Mouse (Mus musculus) activated CD4-positive, CD25-positive, alpha-beta regulatory T cell, adult 4 months (primary cell): ENCODE data around the gene Mgst2. TPM values are rescaled to one million over a fixed set of nuclear protein-coding genes. Genes with fewer than 3 reads are reported as not detected.

Experiments
- ATAC-seq: one replicate; pipeline ENCODE4 v1.8.0; 2017
- polyA plus RNA-seq, 2 experiments: library from polyadenylated mRNA; unstranded; fragments of 100-300 nt; shearing (Covaris generic); gene quantifications; one replicate each; pipeline ENCODE4 v1.2.1; 2017

Gene Mgst2
- 100 to 1,000 TPM in 1 of 2 experiments, 10 to 100 TPM in 1; 82.2 to 161 TPM for polyA plus RNA-seq

DNA sequence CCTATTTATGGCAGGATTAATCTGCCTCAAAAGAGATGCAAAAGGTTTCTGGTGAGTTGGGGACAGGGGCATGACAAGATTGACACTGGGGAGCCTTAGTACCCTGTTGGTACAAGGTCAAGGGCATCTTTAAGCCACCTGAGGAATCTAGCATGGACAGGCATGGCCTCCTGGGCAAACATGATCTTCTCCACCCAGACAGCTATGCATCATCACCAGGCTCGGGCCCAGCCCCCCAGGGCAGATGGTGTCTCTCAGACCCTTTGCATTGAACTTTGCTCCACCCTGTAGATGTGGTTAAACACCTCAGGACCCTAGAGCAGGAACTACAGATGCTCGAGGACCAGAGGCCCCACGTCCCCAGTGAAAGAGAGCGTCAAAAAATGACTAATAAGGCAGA lies at the start of gene Mgst2:
Mgst2 (plus strand) TSS at position 301 of the 400 bp plus-strand sequence.
- no peak for ATAC-seq

DNA sequence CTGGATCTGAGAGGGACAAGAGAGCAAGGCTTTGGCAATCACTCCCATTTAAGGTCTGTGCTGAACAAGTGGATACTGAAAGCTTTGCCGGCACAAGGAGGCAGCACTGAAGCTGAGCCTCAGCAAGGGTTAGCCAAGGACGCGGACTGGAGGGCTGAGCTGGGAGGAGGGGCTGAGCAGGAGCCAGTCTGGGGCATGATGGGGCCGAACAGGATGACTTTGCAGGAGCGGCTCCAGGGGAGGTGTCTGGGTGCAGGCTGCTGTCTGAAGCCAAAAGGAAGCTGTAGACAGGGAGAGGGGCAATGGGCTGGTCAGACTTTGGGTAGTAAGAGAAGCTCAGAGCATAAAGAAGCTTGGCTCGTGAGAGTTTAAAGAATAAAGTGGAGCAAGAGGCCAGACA lies 48.2 kb upstream of the Mgst2 start:
- no peak for ATAC-seq

GRCm38 (mm10) chr3:51612398-51613356 lies 47.5 kb upstream of the Mgst2 start:
- ATAC-seq: no peak

GRCm38 (mm10) chr3:51614278-51614677 lies 45.9 kb upstream of the Mgst2 start:
- no peak for ATAC-seq

DNA sequence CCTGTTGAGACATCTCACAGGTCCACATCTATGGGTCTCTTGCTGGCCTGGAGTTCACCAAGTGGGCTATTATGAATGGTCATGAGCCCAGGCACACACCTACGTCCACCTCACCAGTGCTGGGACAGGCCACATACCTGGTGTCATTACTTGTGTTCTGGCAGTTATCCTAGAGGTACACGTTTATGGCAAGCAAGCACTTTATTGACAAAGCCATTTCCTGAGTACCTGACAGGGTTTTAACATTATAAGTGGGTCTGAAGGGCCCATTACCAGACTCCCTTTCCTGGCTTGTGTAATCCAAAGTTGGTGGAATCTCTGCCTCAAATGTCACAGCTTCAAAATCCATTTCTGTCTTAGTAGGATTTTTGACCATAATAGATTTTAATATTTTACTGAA lies 36.2 kb upstream of the Mgst2 start:
- no peak for ATAC-seq

DNA sequence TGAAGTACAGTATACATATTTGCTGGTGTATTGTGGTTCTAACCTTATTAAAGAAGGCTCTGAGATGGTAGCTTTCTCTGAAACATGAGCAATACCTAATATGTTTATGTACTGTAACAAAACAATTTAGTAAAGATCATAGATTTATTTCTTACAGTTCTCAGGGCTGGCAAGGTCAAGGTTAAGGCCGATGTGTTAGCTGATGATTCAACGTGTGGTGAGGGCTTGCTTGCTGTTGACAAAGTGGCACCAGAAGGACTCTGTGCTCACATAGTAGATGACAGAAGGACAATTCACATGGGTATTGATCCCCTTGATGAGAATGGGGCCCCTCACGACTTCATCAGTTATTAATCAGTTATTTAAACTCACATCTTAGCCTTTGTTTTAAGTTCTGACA lies 32.4 kb upstream of the Mgst2 start:
- ATAC-seq: no peak

DNA sequence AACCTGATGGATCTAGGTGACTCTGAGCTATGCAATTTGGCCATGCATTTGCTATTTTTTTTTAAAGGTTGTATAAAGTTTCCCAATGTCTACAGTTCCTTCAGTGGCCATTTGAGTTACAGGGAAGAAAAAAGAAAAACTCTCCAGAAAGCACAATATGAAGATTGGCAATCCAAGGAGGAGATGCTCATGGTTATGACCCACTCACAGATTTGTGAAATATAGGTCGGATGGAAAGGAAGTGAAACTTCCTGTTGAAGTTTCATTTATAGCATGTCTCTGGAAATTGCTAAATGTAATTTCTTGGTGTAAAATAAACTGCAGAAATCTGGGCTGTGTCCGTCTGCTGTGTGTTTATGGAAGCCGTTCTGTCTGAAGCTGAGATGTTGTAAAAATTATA lies 31.2 kb upstream of the Mgst2 start:
- ATAC-seq: no peak

GRCm38 (mm10) chr3:51630746-51631145 lies 29.4 kb upstream of the Mgst2 start:
- ATAC-seq: no peak

DNA sequence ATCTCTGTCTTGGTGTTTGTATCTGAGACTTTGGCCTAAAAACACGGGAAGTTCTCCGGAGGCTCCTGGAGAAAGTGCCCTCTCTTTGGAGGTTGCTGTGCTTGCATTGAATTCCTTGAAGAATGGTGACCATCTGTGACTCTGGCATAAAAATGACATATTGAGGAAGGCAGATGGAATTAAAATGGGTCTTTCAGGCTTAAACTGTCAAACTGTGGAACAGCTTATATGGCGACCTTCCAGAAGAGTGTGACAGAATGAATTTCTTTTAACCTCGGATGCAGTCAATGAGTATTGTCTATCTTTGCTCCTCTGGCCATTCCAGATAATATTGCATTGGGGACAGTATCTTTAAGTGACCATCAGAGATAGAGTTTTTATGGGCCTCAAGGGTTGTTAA lies 28.2 kb upstream of the Mgst2 start:
- no peak for ATAC-seq

- no peak for ATAC-seq
These were observed 25.7 kb upstream of the Mgst2 start for GRCm38 (mm10) chr3:51634451-51634850.

- no peak for ATAC-seq
These were observed 24.2 kb upstream of the Mgst2 start for GRCm38 (mm10) chr3:51635960-51636359.

- peak; percentile 82 for ATAC-seq
These were observed 23.5 kb upstream of the Mgst2 start for GRCm38 (mm10) chr3:51636700-51637099.

DNA sequence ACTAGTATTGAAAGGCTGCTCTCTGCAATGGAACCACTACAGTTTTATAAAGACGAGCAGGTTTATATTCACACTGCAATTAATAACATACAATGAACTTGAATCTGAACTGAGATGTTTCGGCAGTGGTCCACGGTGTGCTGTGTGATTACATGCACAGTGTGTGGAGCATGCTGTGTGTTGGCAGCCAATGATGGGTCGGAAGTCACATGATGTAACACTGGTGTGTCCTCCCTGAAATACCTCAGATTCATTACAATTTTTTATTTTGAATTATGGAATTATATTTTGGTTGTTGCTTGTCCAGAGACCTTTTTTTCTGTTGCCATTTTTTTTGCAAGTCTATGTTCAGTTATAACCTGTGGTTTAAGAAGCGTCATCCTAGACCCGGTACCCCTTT lies 22.8 kb upstream of the Mgst2 start:
- peak; percentile 8 for ATAC-seq

DNA sequence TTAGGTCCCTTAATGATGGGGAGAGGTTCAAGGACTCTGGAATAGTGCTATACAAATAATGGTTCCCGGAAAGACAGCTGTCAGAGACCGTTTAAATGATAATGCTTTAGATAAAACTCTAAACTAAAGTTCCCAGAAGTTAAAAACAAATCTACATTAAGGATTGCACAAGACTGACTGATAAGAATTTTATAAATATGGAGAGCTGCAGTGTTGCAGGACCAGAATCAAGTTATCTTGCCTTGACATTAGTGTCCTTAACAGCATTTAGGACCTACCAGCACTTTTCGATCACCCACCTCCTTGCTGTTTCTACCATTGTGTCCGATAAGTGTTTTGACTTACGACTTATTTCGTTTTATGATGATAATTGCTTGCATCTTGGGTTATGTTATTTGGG lies 21.9 kb upstream of the Mgst2 start:
- ATAC-seq: no peak

- no peak for ATAC-seq
These were observed 14.7 kb upstream of the Mgst2 start for GRCm38 (mm10) chr3:51645484-51645883.

DNA sequence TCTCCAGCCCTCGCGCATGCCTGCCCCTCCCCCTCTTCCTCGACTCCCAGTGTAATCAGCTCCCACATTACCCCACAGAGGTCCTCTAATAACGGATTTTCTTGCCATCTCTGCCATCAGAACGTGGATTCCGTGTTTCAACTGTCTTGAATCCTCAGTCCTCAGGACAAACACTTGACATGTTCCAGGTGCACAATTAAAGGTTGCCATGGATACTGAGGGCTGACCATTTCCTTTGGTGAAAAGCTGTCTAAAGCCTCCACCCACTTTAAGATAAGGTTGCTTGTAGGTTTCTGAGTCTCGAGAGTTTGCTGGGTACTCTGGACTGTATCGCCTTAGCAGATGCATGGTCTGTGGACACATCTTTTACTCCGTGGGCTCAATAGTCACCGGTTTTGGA lies 13.9 kb upstream of the Mgst2 start:
- ATAC-seq: no peak

DNA sequence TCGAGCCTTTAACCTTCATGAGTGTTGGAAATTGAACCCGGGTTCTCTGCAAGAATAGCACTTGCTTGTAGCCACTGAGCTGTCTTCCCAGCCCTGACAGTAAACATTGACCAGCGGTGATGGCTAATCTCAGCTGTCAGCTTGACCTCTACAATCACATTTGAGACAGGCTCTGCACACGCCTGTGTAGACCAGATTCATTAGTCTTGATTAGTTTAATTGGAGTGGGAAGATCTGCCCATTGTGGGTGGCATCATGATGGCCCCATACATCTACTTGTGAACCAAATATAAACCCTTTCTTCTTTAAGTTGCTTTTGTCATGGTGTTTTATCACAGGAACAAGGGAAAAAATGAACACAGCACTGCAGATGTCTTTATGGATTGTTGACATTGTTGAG lies 12.8 kb upstream of the Mgst2 start:
- no peak for ATAC-seq

- ATAC-seq: peak; percentile 44
These were observed 12.0 kb upstream of the Mgst2 start for GRCm38 (mm10) chr3:51648037-51648664.

DNA sequence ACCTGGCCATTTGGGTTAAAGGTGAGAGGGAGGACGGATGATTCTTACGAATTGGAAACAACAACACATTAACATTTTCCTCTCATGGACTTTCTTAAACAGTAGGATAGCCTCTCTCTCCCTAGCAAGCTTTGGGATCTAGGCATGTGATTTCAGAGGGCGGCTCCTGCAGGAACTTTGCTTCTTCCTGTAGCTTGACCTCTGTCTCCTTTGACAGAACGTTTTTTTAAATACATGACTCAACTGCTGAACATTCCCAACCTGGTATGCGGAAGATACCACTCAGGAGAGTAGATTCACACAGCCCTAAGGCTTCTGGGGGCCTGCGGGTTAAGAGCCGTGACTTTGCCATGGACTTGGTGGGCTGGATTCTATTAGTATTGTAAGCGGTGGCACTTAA lies 10.7 kb upstream of the Mgst2 start:
- no peak for ATAC-seq

DNA sequence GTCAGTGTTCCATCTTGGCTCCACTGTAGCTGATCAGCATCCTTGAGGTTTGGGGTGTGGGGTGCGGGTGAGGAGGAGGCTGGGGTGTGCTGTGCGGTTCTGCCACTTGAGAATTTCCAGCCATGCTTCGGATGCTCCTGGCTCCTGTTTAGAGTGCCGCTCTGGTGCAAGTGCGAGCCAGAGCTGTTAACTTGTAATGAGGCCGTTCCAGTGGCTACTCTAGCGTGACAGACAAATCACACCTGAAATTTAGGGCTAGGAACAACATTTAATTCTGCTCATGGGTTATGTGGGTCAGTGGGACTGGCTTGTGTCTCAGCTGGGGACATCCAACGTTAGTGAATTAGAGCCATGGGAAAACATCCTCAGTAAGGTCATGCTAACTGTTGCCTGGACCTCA lies 10.2 kb upstream of the Mgst2 start:
- ATAC-seq: no peak

- ATAC-seq: no peak
These were observed 9.0 kb upstream of the Mgst2 start for GRCm38 (mm10) chr3:51651149-51651548.

DNA sequence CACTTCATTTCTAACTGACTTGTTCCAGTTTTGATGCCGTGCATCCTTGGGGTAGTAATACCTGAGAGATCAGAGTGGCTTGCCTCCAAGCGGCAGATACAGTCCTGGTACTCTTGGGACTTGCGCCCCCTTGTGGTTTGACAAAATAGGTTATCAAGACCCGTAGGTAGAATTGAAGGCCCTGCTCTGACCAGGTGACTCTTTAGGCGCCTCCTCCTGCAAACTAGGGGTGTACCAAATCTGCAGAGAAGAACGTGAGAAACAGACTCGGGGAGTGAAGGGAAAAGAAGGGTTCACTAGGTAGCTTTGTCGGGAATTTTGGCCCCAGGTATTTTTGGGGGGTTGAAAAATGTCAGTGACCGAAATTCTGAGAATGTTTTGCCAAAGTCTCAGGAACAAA lies 7.9 kb upstream of the Mgst2 start:
- ATAC-seq: peak; percentile 63

DNA sequence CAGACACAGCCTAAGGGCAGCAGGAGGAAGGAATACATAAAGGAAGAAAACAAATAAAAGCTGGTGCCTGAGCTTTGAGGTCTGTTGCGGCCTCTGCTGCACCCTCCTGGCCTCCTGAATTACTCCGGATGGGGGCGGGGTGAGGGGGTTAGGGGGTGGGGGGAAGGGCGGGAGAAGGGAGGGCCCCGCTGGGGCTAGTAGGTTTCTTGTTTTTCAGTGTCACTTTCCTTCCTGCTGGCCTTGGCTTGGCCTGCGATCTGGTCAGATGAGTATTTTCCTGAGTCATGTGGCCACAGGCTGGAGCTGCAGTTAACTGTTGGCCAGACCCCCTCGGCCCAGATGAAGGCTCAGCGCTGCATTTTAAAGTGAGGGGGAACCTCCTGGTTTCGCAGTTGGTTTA lies 7.5 kb upstream of the Mgst2 start:
- peak; percentile 37 for ATAC-seq
